Mouse (Mus musculus): ENCODE data around the gene Stxbp6. TPM values are rescaled to one million over a fixed set of nuclear protein-coding genes. Genes with fewer than 3 reads are reported as not detected.

Stxbp6 gene
- polyA plus RNA-seq, 1 experiment from 2014 or later: 12.4 TPM

DNA sequence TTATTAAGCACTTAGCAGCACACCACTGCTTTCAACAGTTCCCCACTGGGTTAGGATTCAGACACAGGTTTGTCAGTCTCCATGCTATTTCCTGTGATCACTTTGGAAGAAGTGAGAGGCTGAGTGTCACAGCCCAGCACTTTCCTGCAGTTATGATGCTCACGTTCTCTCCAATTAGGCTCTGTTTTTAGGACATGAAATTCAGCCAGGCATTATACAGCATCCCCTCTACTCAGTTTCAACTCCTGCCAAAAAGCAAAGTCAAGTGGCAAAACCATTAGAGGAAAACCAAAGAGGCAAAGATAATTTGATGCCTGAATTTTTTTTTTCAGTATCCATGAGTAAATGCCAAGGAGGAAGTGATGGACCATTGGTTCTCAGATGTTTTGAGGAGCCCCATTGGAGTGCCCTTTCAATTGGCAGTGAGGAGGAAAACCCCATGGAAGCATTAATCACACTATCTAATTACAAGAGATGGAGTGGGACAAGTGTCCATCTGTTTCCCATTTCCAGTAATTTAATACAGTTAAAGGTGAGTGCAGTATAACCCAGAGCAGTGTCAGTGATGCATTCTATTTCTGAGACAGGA lies 238.5 kb downstream of the Stxbp6 start:
- Histone ChIP-seq H3K4me2 (no peak overlapping the region), H3K27me3 (no peaks in the 10 kb centered on the region), H3K27ac (no peak overlapping the region), H3K9ac (no peak overlapping the region), H3K4me1 (replicated peaks) (peaks cover 14% of the 10 kb centered on the region), H3K4me3 (no peak overlapping the region), H3K36me3 (no peaks in the 10 kb centered on the region), H3K9me3 (no peaks in the 10 kb centered on the region)
- 64% methylated on average over 1 of the region's 1 CpGs for WGBS
- no peak for ATAC-seq (ENCODE audit: low FRiP score)

DNA sequence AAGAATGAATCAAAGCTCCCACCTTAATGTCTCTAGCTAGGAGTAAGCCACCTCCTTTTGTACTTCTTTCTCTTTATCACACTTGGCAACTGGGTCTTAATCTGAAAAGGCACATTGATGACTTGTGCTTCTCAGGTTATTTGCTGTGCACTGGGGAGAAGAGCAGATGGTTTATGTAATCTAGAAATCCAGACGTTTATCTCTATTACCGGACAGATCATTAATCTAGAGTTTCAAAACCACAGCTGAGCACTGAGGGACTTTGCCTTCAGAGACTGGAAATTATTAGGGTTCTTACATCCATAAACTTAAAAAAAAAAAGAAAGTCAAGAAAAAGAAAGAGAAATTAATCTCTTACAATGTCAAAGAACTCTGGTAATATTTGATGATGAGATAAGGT lies 262.6 kb downstream of the Stxbp6 start:
- no peak overlapping the region for H3K9ac ChIP-seq
- no peak overlapping the region for H3K4me2 ChIP-seq
- peaks cover 3% of the 10 kb centered on the region; the same call in 1 of the 2 replicates for H3K9me3 ChIP-seq
- no peak for ATAC-seq (ENCODE audit: low FRiP score)
- H3K4me3 ChIP-seq: no peak overlapping the region
- H3K27me3 ChIP-seq: no peaks in the 10 kb centered on the region
- no peaks in the 10 kb centered on the region for H3K36me3 ChIP-seq
- no peak overlapping the region for H3K27ac ChIP-seq
- WGBS: 73% methylated on average over 2 of the region's 2 CpGs
- no peaks in the 10 kb centered on the region for H3K4me1 ChIP-seq (replicated peaks)

DNA sequence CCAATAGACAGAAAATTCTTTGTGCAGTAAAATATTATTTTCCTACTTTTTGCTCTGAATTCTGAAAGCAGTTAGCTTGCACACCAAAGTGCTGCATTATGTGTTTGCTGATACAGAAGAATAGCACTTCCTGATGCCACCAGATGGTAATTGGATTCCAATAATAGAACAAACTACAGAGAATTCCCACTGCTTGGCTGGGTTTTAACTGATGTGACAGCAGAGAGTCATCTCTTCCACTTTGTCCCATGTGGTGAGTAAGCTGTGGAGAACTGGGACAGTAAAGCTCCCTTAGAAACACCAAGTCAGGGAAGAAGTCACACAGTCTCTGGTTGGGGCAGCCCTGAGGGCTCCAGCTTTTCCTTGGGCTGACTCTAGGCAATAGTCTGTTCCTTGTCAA lies 270.3 kb downstream of the Stxbp6 start:
- no peak overlapping the region for H3K9ac ChIP-seq
- H3K27me3 ChIP-seq: no peaks in the 10 kb centered on the region
- no peak for ATAC-seq (ENCODE audit: low FRiP score)
- H3K36me3 ChIP-seq: no peaks in the 10 kb centered on the region
- no peaks in the 10 kb centered on the region for H3K4me1 ChIP-seq (replicated peaks)
- no peak overlapping the region for H3K27ac ChIP-seq
- no peak overlapping the region for H3K4me2 ChIP-seq
- H3K9me3 ChIP-seq: no peaks in the 10 kb centered on the region
- H3K4me3 ChIP-seq: no peak overlapping the region
